Mouse (Mus musculus) lung, adult 2 months (tissue): Measurements from ENCODE around the gene Nptx1. TPM values are rescaled to one million over a fixed set of nuclear protein-coding genes. Genes with fewer than 3 reads are reported as not detected.

Experiments used
- DNase-seq: peaks from one replicate; pipeline ENCODE4 v3.0.0; 2022
- H3K4me1 ChIP-seq: fragments of 200-500 bp; 2 replicates; pipeline ENCODE4 v1.6.1; 2011; ENCODE audit warnings: low read length; ENCODE audit not compliant: control insufficient read depth, insufficient read depth
- H3K4me3 ChIP-seq: fragments of 200-500 bp; replicated peaks from 2 replicates; pipeline ENCODE3; 2011; ENCODE audit warnings: low read depth, mild to moderate bottlenecking, control low read depth, low read length; ENCODE audit errors: extremely low read depth
- CTCF ChIP-seq: fragments of 200-500 bp; IDR thresholded peaks from 2 replicates; pipeline ENCODE4 v1.5.1; 2011; ENCODE audit warnings: mild to moderate bottlenecking, low read length, control low read depth; ENCODE audit not compliant: insufficient read depth
- POLR2A ChIP-seq: fragments of 200-500 bp; IDR thresholded peaks from 2 replicates; pipeline ENCODE4 v1.6.1; 2011; ENCODE audit warnings: low read depth, mild to moderate bottlenecking, control low read depth, low read length, borderline replicate concordance; ENCODE audit errors: extremely low read depth
- WGBS: fragments of 180-500 bp; shearing (Covaris S2); methylation state at CpG from one replicate; pipeline ENCODE4 v1.1.7; 2018; 5-methylcytosine and 5-hydroxymethylcytosine counted together
- polyA plus RNA-seq: library from polyadenylated mRNA; depleted of rRNA; stranded (reverse); fragments of >200 nt; gene quantifications from 2 replicates; pipeline ENCODE4 v1.2.3, GENCODE M21; 2012

Gene Nptx1
- polyA plus RNA-seq, 1 experiment: 8.7 TPM

GRCm38 (mm10) chr11:119552902-119553802 is 5.6 kb upstream of the Nptx1 start:
- no peak for TF ChIP-seq CTCF
- TF ChIP-seq POLR2A: no peak
- no peak overlapping the region for H3K4me3 ChIP-seq
- 47% methylated on average over 9 of the region's 9 CpGs for WGBS

DNA sequence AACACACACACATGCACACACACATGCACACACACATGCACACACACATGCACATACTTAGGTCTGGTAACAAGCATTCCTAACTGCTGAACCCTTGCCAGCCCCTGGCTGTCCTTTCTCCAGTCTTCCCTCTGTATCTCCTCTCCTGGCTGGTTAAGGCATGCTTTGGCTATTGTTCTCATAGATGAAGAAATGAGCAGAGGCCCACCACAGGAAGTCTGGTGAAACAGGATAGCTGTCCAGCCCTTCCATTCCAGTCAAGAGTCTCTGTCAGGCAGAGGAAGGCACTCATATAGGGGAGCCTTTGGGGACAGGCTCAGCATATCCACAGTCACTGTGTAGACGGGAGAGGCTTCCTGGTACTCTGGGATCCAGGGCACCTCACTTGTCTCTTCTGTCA is 4.7 kb upstream of the Nptx1 start:
- no peak for DNase-seq
- Histone ChIP-seq H3K4me1 (peaks cover 19% of the 10 kb centered on the region), H3K4me3 (no peak overlapping the region)
- TF ChIP-seq POLR2A (no peak), CTCF (no peak)
- 17% methylated on average over 1 of the region's 1 CpGs for WGBS

More at GRCm38 (mm10) chr11:119552902-119553802, 5.6 kb upstream of the Nptx1 start:
- no peak for DNase-seq
- H3K4me1 ChIP-seq: peaks cover 16% of the 10 kb centered on the region

DNA sequence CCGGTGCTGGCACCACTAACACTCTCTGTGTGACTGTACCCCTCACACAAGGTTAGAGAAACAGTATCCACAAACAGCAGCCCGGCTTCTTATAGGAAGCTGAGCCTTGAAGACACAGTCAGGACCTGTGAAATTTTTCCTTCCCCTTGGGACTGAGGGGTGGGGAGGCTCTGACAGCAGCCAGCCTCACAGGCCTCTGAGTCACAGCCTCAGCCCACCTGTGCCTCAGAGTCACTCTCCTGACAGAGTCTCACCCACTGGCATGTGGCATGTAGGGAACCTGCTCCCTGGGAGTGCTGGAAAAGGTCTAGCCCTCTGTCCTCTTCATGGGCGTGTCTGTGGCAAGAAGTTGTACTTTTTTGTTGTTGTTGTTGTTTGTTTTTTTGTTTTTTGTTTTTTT is 3.9 kb upstream of the Nptx1 start:
- TF ChIP-seq CTCF (no peak), POLR2A (no peak)
- Histone ChIP-seq H3K4me3 (no peak overlapping the region), H3K4me1 (peaks cover 19% of the 10 kb centered on the region)
- no peak for DNase-seq
- 72% methylated on average over 3 of the region's 3 CpGs for WGBS

GRCm38 (mm10) chr11:119550546-119551335 is 3.2 kb upstream of the Nptx1 start:
- WGBS: 67% methylated on average over 10 of the region's 10 CpGs

DNA sequence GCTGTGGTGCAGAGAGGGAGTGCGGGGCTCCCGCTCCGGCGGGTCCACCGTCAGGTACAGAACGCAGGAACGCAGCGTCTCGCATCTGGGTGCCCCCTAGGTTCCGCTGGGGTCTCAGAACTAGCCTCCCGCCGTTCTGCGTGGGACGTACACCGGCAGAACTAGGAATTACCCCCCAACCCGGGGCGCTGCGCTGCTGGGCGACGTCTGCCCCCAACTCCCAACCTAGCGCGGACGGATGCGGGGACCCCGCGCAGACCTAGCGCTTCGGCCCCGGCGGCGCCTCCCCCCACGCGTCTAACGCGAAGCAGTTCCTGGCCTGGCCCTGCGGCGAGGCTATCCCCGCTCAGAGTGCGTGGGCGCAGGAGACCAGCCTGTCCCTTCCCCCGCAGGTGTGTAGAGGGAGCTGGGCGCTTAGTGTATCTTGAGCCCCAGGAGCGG is 1.8 kb upstream of the Nptx1 start:
- Histone ChIP-seq H3K4me3 (peak overlapping the region; percentile 20), H3K4me1 (peaks cover 16% of the 10 kb centered on the region)
- WGBS: 3% methylated on average over 43 of the region's 43 CpGs
- no peak for TF ChIP-seq CTCF
- TF ChIP-seq POLR2A: no peak
- DNase-seq: no peak

More at GRCm38 (mm10) chr11:119550546-119551335, 3.2 kb upstream of the Nptx1 start:
- Histone ChIP-seq H3K4me1 (peaks cover 19% of the 10 kb centered on the region), H3K4me3 (no peak overlapping the region)
- no peak for DNase-seq
- TF ChIP-seq POLR2A (no peak), CTCF (no peak)

DNA sequence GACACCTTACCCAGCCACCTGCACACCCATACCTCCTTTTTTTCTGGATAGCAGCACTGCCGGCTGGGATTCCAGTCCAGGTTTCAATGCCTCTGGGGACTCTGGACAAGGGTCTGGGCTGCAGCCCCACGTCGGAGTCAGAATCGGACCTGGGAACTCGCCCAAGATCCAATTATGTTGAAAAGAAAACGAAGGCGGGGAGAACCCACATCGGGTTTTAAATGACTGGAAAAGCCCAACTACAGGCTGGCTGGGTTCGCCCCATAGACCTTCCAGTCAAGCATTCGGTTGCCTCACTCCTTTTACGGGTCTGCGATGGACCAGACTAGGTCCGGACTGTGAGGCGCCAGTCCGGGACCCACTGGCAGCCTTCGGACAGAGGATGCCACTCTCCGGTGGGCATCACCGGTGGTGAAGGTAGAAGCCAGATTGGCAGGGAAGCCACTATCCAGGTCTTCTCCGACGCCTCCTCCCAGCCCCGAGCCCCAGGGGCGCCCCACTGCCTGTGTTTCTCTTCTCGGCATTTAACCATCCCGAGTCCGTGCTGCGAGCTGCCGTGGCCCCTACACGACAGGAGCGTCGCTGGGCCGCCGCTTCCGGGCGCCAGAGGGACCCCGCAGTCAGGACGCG is 1.3 kb upstream of the Nptx1 start:
- TF ChIP-seq POLR2A (no peak), CTCF (no peak)
- DNase-seq: no peak
- WGBS: 3% methylated on average over 37 of the region's 37 CpGs
- Histone ChIP-seq H3K4me1 (peaks cover 16% of the 10 kb centered on the region), H3K4me3 (no peak overlapping the region)

DNA sequence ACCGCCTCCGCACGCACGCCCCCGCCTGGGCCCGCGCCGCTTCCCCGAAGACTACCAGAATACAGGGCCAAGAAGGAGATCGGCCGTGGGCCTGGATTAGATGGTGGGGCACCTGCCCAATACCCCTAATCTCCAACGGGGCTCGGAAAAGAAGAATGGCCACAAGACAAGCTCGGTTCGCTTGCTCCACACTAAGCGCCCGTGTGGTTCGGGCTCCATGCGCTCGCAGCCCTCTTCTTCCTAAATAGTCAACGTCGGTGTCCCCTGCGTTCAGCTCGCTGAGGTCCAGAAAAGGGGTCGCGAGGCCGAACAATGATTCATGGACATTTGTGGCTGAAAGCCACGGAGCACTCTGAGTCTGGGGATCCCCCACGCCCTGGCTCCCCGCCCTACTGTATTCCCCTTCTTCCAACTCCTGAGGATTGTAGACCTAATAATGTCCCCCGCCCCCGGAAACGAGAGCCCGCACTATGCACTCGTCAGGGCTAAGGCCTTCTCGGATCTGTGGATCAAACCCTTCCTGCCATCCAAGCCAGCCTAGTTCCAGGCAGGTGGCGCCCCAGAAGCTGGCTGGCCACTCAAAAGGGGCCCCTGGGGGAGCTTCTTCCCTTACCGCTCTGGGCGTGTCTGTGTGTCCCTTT is 518 bp upstream of the Nptx1 start:
- Histone ChIP-seq H3K4me1 (peaks cover 14% of the 10 kb centered on the region), H3K4me3 (peak overlapping the region; percentile 53)
- DNase-seq: no peak
- 1% methylated on average over 39 of the region's 39 CpGs for WGBS
- no peak for TF ChIP-seq CTCF
- no peak for TF ChIP-seq POLR2A

DNA sequence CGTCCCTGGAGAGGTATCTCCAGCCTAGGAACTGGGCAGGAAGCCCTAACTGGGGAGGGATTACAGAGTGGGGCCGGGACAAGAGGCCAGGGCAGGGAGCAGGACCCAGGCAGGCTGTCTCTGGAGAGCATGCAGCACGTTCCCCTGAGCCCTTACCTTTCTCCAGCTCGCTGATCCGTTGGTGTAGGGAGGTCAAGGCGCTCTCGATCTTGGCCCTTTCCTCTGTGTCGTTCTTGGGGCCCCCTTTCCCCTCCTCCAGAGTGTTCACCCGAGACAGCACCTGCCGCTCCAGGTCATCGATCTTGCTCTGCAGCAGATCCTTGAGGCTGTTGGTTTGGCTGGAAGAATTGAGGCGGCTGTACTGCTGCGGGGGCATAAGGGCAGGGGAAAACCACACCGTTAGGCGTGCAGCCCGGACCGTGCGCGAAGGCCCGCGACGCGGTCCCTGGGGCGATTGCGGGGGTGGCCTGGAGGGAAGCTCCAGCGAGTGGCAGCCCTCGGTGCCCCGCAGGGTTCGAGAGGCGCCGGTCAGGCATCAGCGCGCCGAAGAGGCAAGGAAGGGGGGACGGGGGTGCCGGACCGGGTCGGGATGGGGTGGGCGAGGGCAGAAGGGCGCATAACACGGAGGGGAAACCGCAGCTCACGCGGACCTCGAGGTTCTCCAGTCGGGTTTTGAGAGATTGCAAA is 914 bp downstream of the Nptx1 start:
- Histone ChIP-seq H3K4me1 (peaks cover 9% of the 10 kb centered on the region), H3K4me3 (peak overlapping the region; percentile 53)
- 4% methylated on average over 46 of the region's 46 CpGs for WGBS
- no peak for DNase-seq
- TF ChIP-seq POLR2A: no peak
- no peak for TF ChIP-seq CTCF
